Mouse (Mus musculus) myocyte (in vitro differentiated cells): ENCODE results near the gene Ppil6.

Experiments used
- CEBPB ChIP-seq: IDR thresholded peaks from 2 replicates; pipeline ENCODE4 v1.6.1; 2011; ENCODE audit warnings: mild to moderate bottlenecking, moderate library complexity; ENCODE audit not compliant: poor library complexity, insufficient read depth, severe bottlenecking
- E2F4 ChIP-seq: IDR thresholded peaks from one replicate; pipeline ENCODE4 v1.6.1; 2011; ENCODE audit warnings: mild to moderate bottlenecking, control low read depth, moderate library complexity; ENCODE audit not compliant: insufficient read depth
- MAX ChIP-seq: IDR thresholded peaks from one replicate; pipeline ENCODE4 v1.6.1; 2011; ENCODE audit warnings: low read depth, mild to moderate bottlenecking, control low read depth
- MYOD1 ChIP-seq, 3 experiments: IDR thresholded peaks; one replicate each; pipeline ENCODE4 v1.6.1; 2011; ENCODE audit warnings: control low read depth in 2 of 3, low read depth in 2 of 3, mild to moderate bottlenecking in 2 of 3, moderate library complexity in 1 of 3; ENCODE audit not compliant: insufficient read length in 2 of 3, control insufficient read depth in 1 of 3
- POLR2A ChIP-seq: IDR thresholded peaks from one replicate; pipeline ENCODE4 v1.6.1; 2011; ENCODE audit warnings: low read depth, mild to moderate bottlenecking, control low read depth, moderate library complexity; ENCODE audit not compliant: insufficient read length
- POLR2AphosphoS2 ChIP-seq: IDR thresholded peaks from one replicate; pipeline ENCODE4 v1.6.1; 2011; ENCODE audit warnings: low read depth, control low read depth; ENCODE audit not compliant: insufficient read length
- SRF ChIP-seq: IDR thresholded peaks from one replicate; pipeline ENCODE4 v1.6.1; 2011; ENCODE audit warnings: low read depth; ENCODE audit not compliant: control insufficient read depth, insufficient read length
- TCF12 ChIP-seq: IDR thresholded peaks from one replicate; pipeline ENCODE4 v1.6.1; 2011; ENCODE audit warnings: mild to moderate bottlenecking, control low read depth; ENCODE audit not compliant: poor library complexity, insufficient read depth, severe bottlenecking
- TCF3 ChIP-seq: IDR thresholded peaks from one replicate; pipeline ENCODE4 v1.6.1; 2011; ENCODE audit warnings: low read depth, control low read depth; ENCODE audit not compliant: insufficient read length
- USF1 ChIP-seq: IDR thresholded peaks from one replicate; pipeline ENCODE4 v1.6.1; 2011; ENCODE audit warnings: low read depth, mild to moderate bottlenecking, control low read depth, moderate library complexity

DNA sequence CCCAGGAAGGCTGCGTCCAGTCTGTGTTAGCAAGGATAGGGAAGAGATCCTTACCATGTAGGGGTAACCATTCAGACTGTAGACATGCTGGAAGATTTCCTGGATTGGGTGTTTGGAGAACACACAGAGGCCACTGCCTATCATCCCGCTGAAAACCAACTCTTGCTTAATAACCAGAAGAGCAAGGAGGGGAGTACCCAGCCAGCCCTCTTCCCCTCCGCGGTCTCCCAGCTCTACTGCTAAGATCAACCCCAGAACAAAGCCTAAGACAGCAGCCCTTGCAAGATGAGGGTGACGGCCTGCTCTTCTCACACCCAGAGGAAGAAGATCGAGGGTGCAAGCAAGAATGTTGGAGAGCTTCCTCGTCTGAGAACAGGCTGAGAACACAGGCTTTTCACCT lies 1.4 kb upstream of the Ppil6 start:
- TF ChIP-seq POLR2A (no peak), TCF12 (no peak), E2F4 (no peak), MYOD1 (IDR thresholded peaks at IDR 0.05; ENCODE audit: control insufficient read depth in 1 of 3, insufficient read length in 2 of 3, low read depth in 2 of 3) (no peak), POLR2AphosphoS2 (no peak), CEBPB (no peak), TCF3 (no peak), SRF (no peak), MAX (no peak), USF1 (no peak)
